Mouse (Mus musculus) megakaryocyte-erythroid progenitor cell, adult 5-6 weeks (primary cell): ENCODE measurements around the gene Gdf9. TPM values are rescaled to one million over a fixed set of nuclear protein-coding genes. Genes with fewer than 3 reads are reported as not detected.
"Not testable (repeated sequence)": the region's sequence is repeated elsewhere in the genome, so short reads cannot be mapped to it uniquely, and the experiment has no call there.

ENCODE experiments used
- ATAC-seq: replicated peaks from 2 replicates; pipeline ENCODE4 v1.8.0; 2016; ENCODE audit warnings: mild to moderate bottlenecking, inconsistent platforms; ENCODE audit not compliant: severe bottlenecking, poor library complexity, low FRiP score, low TSS enrichment
- total RNA-seq, 2 experiments: library from RNA; stranded (forward) in 1 of 2; stranded (reverse) in 1 of 2; fragments of 200-1000, 215-1000 nt in 1 of 2; fragments of >200 nt in 1 of 2; fragmentation: Nextera tagmentation in 1 of 2; gene quantifications; 2 replicates each; pipeline ENCODE4 v1.2.3; 2014 to 2017

The Gdf9 gene
- total RNA-seq (2014; fragmentation: Nextera tagmentation) (0.24 and 0.32 TPM in 2 replicates), total RNA-seq (2017) (0.42 and 0.80 TPM in 2 replicates)

GRCm38 (mm10) chr11:53430670-53431346 lies at the start of gene Gdf9, which contains the start of gene Uqcrq:
Gdf9 (plus strand) TSS chr11:53431023.
Uqcrq (minus strand) TSS chr11:53430831.
- ATAC-seq = peak; percentile 85

- no peak for ATAC-seq
Observed at GRCm38 (mm10) chr11:53383758-53384428, 46.9 kb upstream of the Gdf9 start.

- no peak for ATAC-seq
Observed at GRCm38 (mm10) chr11:53393856-53394255, 37.0 kb upstream of the Gdf9 start.

GRCm38 (mm10) chr11:53403638-53404037 lies 27.2 kb upstream of the Gdf9 start:
- ATAC-seq = no peak

GRCm38 (mm10) chr11:53411738-53412137 lies 19.1 kb upstream of the Gdf9 start:
- peak; percentile 57; the same call in 1 of the 2 replicates for ATAC-seq

GRCm38 (mm10) chr11:53413871-53414270 lies 17.0 kb upstream of the Gdf9 start:
- ATAC-seq = no peak

- no peak for ATAC-seq
Observed at GRCm38 (mm10) chr11:53418048-53418447, 12.8 kb upstream of the Gdf9 start.

- ATAC-seq = no peak
Observed at GRCm38 (mm10) chr11:53423036-53423435, 7.8 kb upstream of the Gdf9 start, which contains the start of gene Leap2. Leap2 (minus strand) TSS chr11:53423170.

GRCm38 (mm10) chr11:53424826-53425225 lies 6.0 kb upstream of the Gdf9 start:
- ATAC-seq = no peak

GRCm38 (mm10) chr11:53425251-53425650 lies 5.6 kb upstream of the Gdf9 start:
- ATAC-seq = no peak

GRCm38 (mm10) chr11:53425711-53426255 lies 5.0 kb upstream of the Gdf9 start:
- ATAC-seq = no peak

GRCm38 (mm10) chr11:53426914-53427313 lies 3.9 kb upstream of the Gdf9 start:
- not testable (repeated sequence) for ATAC-seq

- ATAC-seq = no peak
Observed at GRCm38 (mm10) chr11:53427993-53428715, 2.7 kb upstream of the Gdf9 start.

- ATAC-seq = no peak
Observed at GRCm38 (mm10) chr11:53428716-53429057, 2.1 kb upstream of the Gdf9 start.

GRCm38 (mm10) chr11:53429182-53429581 lies 1.6 kb upstream of the Gdf9 start:
- ATAC-seq = no peak

- peak; percentile 24 for ATAC-seq
Observed at GRCm38 (mm10) chr11:53430300-53430669, 538 bp upstream of the Gdf9 start.

- peak; percentile 46 for ATAC-seq
Observed at GRCm38 (mm10) chr11:53431347-53432056, 679 bp downstream of the Gdf9 start.

- no peak for ATAC-seq
Observed at GRCm38 (mm10) chr11:53433057-53433456, 2.2 kb downstream of the Gdf9 start.

- ATAC-seq = no peak
Observed at GRCm38 (mm10) chr11:53435504-53435903, 4.7 kb downstream of the Gdf9 start.
